Mouse (Mus musculus) forebrain, embryonic 13.5 days (tissue): ENCODE measurements at regions not wholly inside any gene's neighbourhood (a gene's known extent, or its start where the extent isn't known, plus 50 kb on each side); places are given as distances from the start of the nearest gene placed in this dataset.

Experiments used
- ATAC-seq: fragments of 200-750 bp; cut with Nextera tagmentation; 2 replicates; pipeline ENCODE4 v1.8.0; 2017
- H3K27ac ChIP-seq: fragments of 300-500 bp; sonication (generic); 2 replicates; pipeline ENCODE4 v1.5.1; 2015; ENCODE audit warnings: inconsistent platforms, mild to moderate bottlenecking, moderate library complexity
- H3K27me3 ChIP-seq: fragments of 300-500 bp; sonication (generic); 2 replicates; pipeline ENCODE4 v1.6.1; 2015; ENCODE audit warnings: mild to moderate bottlenecking, inconsistent platforms
- H3K36me3 ChIP-seq: fragments of 300-500 bp; sonication (generic); 2 replicates; pipeline ENCODE4 v1.6.1; 2015; ENCODE audit warnings: mild to moderate bottlenecking, inconsistent platforms; ENCODE audit not compliant: poor library complexity, severe bottlenecking
- H3K4me1 ChIP-seq: fragments of 300-500 bp; sonication (generic); 2 replicates; pipeline ENCODE4 v1.6.1; 2015; ENCODE audit warnings: inconsistent platforms
- H3K4me2 ChIP-seq: fragments of 300-500 bp; sonication (generic); 2 replicates; pipeline ENCODE4 v1.6.1; 2015; ENCODE audit warnings: inconsistent platforms, mild to moderate bottlenecking, moderate library complexity
- H3K4me3 ChIP-seq: fragments of 300-500 bp; sonication (generic); 2 replicates; pipeline ENCODE4 v1.5.1; 2015; ENCODE audit warnings: mild to moderate bottlenecking, inconsistent platforms
- H3K9ac ChIP-seq: fragments of 300-500 bp; sonication (generic); 2 replicates; pipeline ENCODE4 v1.6.1; 2015; ENCODE audit warnings: mild to moderate bottlenecking, inconsistent platforms
- H3K9me3 ChIP-seq: fragments of 300-500 bp; sonication (generic); replicated peaks from 2 replicates; pipeline ENCODE4 v1.6.1; 2016; ENCODE audit warnings: inconsistent platforms
- WGBS: fragments of 180-500 bp; shearing (Covaris S2); methylation state at CpG from one replicate; pipeline ENCODE4 v1.1.7; 2015; 5-methylcytosine and 5-hydroxymethylcytosine counted together

DNA sequence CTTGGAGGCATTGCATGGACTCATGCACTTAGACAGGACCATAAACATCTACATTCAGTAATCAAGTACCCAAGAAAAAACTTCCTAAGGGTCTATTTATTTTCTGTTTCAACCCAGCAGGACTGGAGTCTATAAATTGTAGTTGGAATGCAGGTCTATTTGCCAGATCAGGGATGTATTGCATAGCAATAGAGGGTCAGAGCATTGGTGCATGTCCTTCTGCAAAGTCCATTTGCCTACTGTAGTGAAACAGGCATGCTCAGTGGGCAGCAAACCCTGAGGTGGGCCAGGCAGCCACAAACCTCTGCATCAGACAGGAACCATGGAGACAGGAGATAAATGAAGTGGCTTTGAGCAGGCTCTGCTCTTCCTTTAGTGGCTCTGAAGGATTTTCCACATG lies 386.5 kb upstream of the Tenm4 start:
- H3K36me3 ChIP-seq, result no peaks in the 10 kb centered on the region
- no peak overlapping the region for H3K27ac ChIP-seq
- no peaks in the 10 kb centered on the region for H3K27me3 ChIP-seq
- ATAC-seq, result no peak
- H3K9me3 ChIP-seq, result no peaks in the 10 kb centered on the region
- no peak overlapping the region for H3K9ac ChIP-seq
- no peaks in the 10 kb centered on the region for H3K4me1 ChIP-seq
- no peak overlapping the region for H3K4me3 ChIP-seq
- H3K4me2 ChIP-seq, result no peak overlapping the region

DNA sequence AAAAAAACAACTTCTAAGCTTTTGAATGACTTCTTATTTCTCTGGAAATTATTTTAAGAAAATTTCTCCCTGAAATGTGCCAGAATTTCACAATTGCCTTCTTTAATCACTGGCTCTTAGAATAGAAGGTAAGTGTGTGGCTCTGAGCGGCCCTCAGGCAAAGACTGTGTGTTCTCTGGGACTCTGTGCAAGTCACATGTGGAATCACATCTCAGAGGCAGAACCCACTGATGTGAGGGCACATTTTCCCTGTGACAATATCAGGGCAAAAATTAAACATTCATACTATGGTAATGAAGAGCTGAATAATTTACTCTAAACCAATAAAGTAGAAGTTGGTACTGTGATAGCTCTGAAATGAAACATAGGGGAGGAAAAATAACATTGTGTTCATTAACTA lies 383.5 kb upstream of the Tenm4 start:
- 70% methylated on average over 1 of the region's 1 CpGs for WGBS
- no peak overlapping the region for H3K27ac ChIP-seq
- no peaks in the 10 kb centered on the region for H3K4me1 ChIP-seq
- no peak for ATAC-seq
- H3K4me3 ChIP-seq, result no peak overlapping the region
- no peak overlapping the region for H3K9ac ChIP-seq
- H3K36me3 ChIP-seq, result no peaks in the 10 kb centered on the region
- H3K4me2 ChIP-seq, result no peak overlapping the region
- H3K9me3 ChIP-seq, result no peaks in the 10 kb centered on the region
- no peaks in the 10 kb centered on the region for H3K27me3 ChIP-seq

DNA sequence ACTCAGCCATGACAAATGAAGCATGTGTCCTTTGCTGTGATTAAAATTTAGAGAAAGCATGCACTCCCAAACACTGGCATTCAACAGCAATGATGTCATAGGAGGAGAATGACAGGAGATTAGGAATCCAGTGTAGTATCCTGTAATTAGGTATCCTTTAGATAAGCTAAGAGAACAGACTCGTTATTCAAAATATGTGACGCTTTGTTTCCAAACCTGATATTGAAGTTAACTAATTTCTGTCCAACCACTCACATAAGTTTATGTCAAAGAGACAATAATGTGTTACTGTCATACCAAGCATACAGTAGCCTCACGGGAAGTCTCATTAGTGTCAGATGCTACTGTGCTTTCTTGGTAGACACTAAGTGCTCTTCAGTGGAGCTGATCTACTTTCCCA lies 383.1 kb upstream of the Tenm4 start:
- H3K27me3 ChIP-seq, result no peaks in the 10 kb centered on the region
- H3K4me2 ChIP-seq, result no peak overlapping the region
- no peaks in the 10 kb centered on the region for H3K4me1 ChIP-seq
- H3K9me3 ChIP-seq, result no peaks in the 10 kb centered on the region
- WGBS, result 44% methylated on average over 3 of the region's 3 CpGs
- no peaks in the 10 kb centered on the region for H3K36me3 ChIP-seq
- no peak overlapping the region for H3K4me3 ChIP-seq
- no peak overlapping the region for H3K27ac ChIP-seq
- no peak overlapping the region for H3K9ac ChIP-seq
- no peak; the same call in 1 of the 2 replicates for ATAC-seq

DNA sequence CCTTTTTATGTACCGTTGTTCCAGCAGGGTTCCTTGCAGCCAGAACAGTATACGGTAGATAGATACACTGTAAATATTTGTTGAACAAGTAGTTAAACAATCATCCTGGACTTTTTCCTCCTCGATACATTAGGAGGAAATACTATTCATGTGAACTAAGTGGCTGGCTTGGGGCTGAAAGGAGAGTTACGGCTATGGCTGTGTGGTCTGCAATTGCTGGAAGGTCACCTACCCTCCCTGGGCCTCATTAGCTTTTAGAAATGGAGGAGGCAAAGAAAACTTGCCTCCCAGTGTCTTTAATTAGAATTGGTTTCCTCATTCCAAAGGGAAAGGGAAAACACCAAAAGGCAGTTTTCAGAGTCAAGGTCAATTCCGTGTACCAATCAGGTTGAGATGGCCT lies 381.6 kb upstream of the Tenm4 start:
- Histone ChIP-seq H3K4me2 (no peak overlapping the region), H3K4me1 (no peaks in the 10 kb centered on the region), H3K9ac (no peak overlapping the region), H3K9me3 (no peaks in the 10 kb centered on the region), H3K27me3 (no peaks in the 10 kb centered on the region), H3K36me3 (no peaks in the 10 kb centered on the region), H3K4me3 (no peak overlapping the region), H3K27ac (no peak overlapping the region)
- no peak for ATAC-seq
- WGBS, result 88% methylated on average over 5 of the region's 5 CpGs

DNA sequence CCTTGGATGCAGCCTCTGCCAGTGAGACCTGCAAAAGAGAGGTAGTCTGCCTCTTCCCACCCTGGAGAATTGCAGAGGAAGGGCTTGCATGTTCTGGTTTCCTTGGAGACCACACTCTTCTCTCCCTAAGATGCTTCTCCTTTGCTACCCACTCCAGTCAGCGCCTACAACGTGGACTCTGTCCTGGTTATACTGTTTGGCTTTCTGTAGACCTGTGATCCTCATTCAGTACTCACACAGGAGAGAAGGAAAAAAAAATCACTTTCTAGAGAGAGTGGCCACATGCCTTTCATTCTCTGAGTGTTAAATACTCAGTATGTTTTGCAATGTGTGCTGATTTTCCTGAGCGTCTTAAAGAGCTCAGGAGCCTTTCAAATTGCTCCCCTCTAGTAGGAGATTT lies 372.0 kb upstream of the Tenm4 start:
- H3K9ac ChIP-seq, result no peak overlapping the region
- no peaks in the 10 kb centered on the region for H3K36me3 ChIP-seq
- no peak for ATAC-seq
- WGBS, result 52% methylated on average over 3 of the region's 3 CpGs
- no peaks in the 10 kb centered on the region for H3K27me3 ChIP-seq
- H3K9me3 ChIP-seq, result no peaks in the 10 kb centered on the region
- H3K4me1 ChIP-seq, result no peaks in the 10 kb centered on the region
- H3K4me2 ChIP-seq, result no peak overlapping the region
- no peak overlapping the region for H3K4me3 ChIP-seq
- H3K27ac ChIP-seq, result no peak overlapping the region

DNA sequence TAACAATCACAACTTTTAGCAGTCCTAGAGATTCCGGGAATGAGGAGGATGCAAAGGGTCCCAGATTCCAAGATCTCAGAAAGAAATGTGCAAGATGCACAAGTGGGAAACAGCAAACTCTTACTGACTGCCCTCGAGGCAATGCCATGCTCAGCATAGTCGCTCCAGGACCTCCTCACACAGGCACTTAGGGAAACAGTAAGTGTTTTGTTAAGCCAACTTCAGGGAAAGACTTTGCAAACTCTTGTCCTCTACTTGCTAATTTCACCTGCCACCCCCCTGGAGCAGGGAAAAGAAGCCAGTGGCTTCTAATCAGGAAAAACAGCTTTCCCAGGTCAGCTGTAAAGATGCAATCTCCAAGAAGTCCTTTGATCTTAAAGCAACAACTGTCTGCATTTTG lies 361.4 kb upstream of the Tenm4 start:
- no peak overlapping the region for H3K9ac ChIP-seq
- WGBS, result 34% methylated on average over 3 of the region's 3 CpGs
- H3K27me3 ChIP-seq, result no peaks in the 10 kb centered on the region
- no peaks in the 10 kb centered on the region for H3K9me3 ChIP-seq
- no peaks in the 10 kb centered on the region for H3K36me3 ChIP-seq
- no peak overlapping the region for H3K27ac ChIP-seq
- no peak overlapping the region for H3K4me2 ChIP-seq
- H3K4me3 ChIP-seq, result no peak overlapping the region
- ATAC-seq, result no peak
- no peaks in the 10 kb centered on the region for H3K4me1 ChIP-seq

DNA sequence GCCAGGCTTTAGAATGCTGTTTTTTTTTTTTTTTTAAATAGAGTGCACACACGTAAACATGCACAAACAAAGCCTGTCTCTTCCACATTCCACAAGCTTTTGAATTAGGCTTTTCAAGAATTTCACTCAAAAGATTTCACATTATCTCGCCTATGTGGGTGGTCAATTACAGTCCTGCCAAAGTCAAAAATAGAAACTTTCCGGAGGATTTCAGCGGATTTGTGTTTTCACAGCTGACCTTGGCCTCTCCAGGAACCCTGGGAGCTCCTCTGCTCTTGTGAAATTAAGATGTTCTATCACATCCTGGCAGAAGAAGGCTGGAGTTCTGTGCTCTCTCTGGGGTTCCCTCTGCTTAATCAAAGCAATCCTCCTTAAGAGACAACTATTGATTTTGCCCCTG lies 360.9 kb upstream of the Tenm4 start:
- Histone ChIP-seq H3K4me3 (no peak overlapping the region), H3K9ac (no peak overlapping the region), H3K9me3 (no peaks in the 10 kb centered on the region), H3K27ac (no peak overlapping the region), H3K4me2 (no peak overlapping the region), H3K27me3 (no peaks in the 10 kb centered on the region), H3K36me3 (no peaks in the 10 kb centered on the region), H3K4me1 (0 out of 2 replicates have a peak, but pooled peaks cover 3% of the 10 kb centered on the region)
- WGBS, result 7% methylated on average over 4 of the region's 4 CpGs
- ATAC-seq, result no peak

DNA sequence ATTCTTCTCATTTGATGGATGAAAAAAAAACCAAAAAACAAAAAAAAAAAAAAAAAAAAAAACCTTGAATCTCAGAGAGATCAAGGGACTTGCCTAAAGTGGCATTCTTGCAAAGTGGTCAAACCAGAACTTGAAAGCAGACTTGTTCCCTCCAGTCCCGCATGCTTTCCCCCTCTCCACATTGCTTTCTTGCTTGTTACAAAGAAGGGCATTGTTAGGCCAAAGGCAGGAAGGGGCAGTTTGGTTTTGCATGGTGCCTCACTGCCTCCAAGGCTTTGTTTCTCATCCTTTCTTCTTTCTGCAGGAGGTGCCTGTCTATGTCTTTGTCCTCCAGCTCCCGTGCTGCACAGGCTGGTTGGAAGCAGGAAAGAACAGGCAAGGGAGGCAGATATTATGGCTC lies 356.2 kb upstream of the Tenm4 start:
- 5% methylated on average over 2 of the region's 2 CpGs for WGBS
- Histone ChIP-seq H3K4me1 (0 out of 2 replicates have a peak, but pooled peaks cover 3% of the 10 kb centered on the region), H3K4me2 (no peak overlapping the region), H3K27ac (no peak overlapping the region), H3K36me3 (no peaks in the 10 kb centered on the region), H3K27me3 (no peaks in the 10 kb centered on the region), H3K9me3 (no peaks in the 10 kb centered on the region), H3K4me3 (no peak overlapping the region), H3K9ac (no peak overlapping the region)
- ATAC-seq, result no peak

DNA sequence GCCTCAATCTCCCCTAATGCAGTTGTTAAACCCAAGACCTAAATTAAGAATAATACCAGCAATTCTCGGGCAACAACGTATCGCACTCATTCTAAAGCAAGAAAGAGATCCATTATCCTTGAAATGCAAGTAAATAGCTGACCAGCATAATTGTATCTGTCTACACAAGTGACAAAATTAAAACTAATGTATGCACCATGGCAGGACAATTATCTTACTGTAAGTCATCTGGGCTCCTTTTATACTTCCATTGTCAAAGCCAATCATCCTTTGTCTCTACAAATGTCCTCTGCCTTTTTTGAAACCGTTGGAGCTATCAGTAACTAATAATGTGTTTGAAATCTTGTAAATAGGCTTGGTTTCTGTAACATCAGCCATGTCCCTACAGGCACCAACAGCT lies 347.5 kb upstream of the Tenm4 start:
- H3K4me2 ChIP-seq, result no peak overlapping the region
- H3K27me3 ChIP-seq, result no peaks in the 10 kb centered on the region
- WGBS, result 58% methylated on average over 4 of the region's 4 CpGs
- H3K9me3 ChIP-seq, result no peaks in the 10 kb centered on the region
- peak; percentile 38; the same call in 1 of the 2 replicates for ATAC-seq
- H3K4me3 ChIP-seq, result no peak overlapping the region
- no peak overlapping the region for H3K9ac ChIP-seq
- no peak overlapping the region for H3K27ac ChIP-seq
- H3K4me1 ChIP-seq, result no peaks in the 10 kb centered on the region
- H3K36me3 ChIP-seq, result no peaks in the 10 kb centered on the region

DNA sequence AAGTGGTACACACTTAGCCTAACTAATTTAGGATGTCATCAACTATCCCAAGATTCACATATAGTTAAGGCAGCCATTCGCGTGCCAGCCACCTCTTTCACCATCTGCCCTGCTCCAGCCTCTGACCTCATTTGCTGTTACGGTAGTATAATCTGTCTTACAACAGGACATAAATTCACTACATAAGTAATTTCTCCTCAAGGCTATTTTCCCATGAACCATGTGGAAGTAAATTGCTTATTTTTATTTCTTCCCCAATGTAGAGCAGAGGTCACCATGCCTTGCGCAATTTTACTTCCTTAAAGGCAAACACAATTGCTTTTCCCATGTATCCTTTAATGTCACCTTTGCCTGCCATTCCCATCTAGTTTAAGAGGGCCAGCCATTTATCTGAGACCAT lies 341.2 kb upstream of the Tenm4 start:
- no peak for ATAC-seq
- WGBS, result 92% methylated on average over 4 of the region's 4 CpGs
- H3K4me2 ChIP-seq, result no peak overlapping the region
- H3K27ac ChIP-seq, result no peak overlapping the region
- H3K27me3 ChIP-seq, result no peaks in the 10 kb centered on the region
- H3K9ac ChIP-seq, result no peak overlapping the region
- no peaks in the 10 kb centered on the region for H3K9me3 ChIP-seq
- no peaks in the 10 kb centered on the region for H3K36me3 ChIP-seq
- peaks cover 13% of the 10 kb centered on the region for H3K4me1 ChIP-seq
- H3K4me3 ChIP-seq, result no peak overlapping the region

DNA sequence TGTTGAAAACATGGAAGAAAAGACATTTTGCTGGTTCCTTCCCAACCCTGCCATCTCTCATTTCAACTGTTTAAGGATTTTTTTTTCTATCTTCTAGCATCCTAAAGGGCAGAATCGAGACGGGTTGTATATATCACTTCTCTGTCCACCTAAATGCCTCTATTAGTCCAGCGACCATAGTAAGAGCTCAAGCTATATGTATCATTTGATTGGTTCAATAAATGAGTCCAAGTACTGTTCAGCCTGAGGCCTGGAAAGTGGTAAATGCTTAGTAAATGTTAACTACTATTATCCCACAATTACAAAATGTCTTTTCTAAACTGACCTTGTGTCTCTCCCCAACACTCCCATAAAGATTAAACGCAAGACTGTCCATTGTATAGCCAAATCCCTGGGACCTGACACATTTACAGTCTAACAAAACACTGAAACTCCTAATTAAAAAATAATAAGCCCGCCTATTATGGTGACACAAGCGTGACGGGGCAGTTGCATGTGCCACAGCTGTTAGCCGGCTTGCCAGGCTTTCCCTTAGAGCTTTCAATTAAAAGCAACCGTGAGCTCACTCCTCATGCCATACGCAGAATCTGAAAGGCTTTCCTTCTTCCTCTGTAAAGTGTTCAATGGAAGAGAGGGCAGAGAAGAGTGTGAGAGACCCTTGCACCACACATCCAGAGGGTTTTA lies 336.7 kb upstream of the Tenm4 start:
- peak overlapping the region; percentile 45; the same call in 1 of the 2 replicates for H3K27ac ChIP-seq
- H3K4me3 ChIP-seq, result no peak overlapping the region
- peaks cover 13% of the 10 kb centered on the region for H3K4me1 ChIP-seq
- 28% methylated on average over 10 of the region's 10 CpGs for WGBS
- H3K36me3 ChIP-seq, result no peaks in the 10 kb centered on the region
- no peak overlapping the region for H3K4me2 ChIP-seq
- no peaks in the 10 kb centered on the region for H3K27me3 ChIP-seq
- peak; percentile 90 for ATAC-seq
- no peaks in the 10 kb centered on the region for H3K9me3 ChIP-seq
- no peak overlapping the region for H3K9ac ChIP-seq

DNA sequence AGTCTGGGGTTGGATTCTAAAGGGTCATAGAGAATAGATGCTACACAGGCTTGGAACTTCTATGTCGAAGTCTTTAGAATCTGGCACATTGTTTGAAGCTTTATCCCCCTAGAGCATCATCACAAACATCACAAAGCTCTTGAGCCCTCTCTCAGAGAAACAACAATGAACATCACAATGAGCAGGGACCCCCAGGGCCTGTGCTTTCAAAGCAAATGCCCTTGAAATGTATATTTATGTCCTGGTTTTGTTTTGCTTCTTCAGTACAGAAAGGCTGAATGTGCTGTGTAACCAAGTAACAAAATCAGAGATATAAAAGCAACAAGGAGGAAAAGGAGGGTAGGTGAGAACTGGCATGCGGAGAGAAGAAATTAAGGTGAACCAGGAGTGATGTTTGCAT lies 330.6 kb upstream of the Tenm4 start:
- no peak overlapping the region for H3K9ac ChIP-seq
- H3K4me3 ChIP-seq, result no peak overlapping the region
- no peaks in the 10 kb centered on the region for H3K9me3 ChIP-seq
- H3K4me2 ChIP-seq, result no peak overlapping the region
- no peaks in the 10 kb centered on the region for H3K27me3 ChIP-seq
- 39% methylated on average over 2 of the region's 2 CpGs for WGBS
- H3K36me3 ChIP-seq, result no peaks in the 10 kb centered on the region
- ATAC-seq, result no peak
- H3K4me1 ChIP-seq, result peaks cover 7% of the 10 kb centered on the region; the same call in 1 of the 2 replicates
- no peak overlapping the region for H3K27ac ChIP-seq

DNA sequence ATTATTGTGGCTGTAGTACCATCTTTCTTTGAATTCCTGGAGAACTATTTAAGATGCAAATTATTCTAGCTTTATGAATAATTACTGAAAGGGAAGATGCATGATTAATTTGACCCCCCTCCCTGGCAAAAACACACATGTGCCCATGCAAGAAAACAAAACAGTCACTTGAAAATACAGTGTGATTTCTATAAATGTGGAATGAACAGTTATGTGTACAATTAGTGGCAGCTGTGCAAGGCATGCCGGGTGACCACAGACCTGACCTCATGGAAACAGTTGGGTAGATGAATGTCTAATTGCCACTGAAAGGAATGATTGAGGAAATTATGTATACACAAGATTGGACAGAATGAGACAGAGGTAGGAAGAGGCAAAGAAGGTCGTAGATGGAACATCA lies 321.2 kb upstream of the Tenm4 start:
- H3K27ac ChIP-seq, result no peak overlapping the region
- H3K4me1 ChIP-seq, result no peaks in the 10 kb centered on the region
- H3K9ac ChIP-seq, result no peak overlapping the region
- H3K27me3 ChIP-seq, result no peaks in the 10 kb centered on the region
- peak; percentile 67 for ATAC-seq
- no peak overlapping the region for H3K4me2 ChIP-seq
- H3K4me3 ChIP-seq, result no peak overlapping the region
- WGBS, result 72% methylated on average over 2 of the region's 2 CpGs
- no peaks in the 10 kb centered on the region for H3K9me3 ChIP-seq
- H3K36me3 ChIP-seq, result no peaks in the 10 kb centered on the region
